Mouse (Mus musculus) CH12.LX (cell line): ENCODE data around the gene Map2k6.

Experiments used
- CTCF ChIP-seq, 2 experiments: IDR thresholded peaks in 1 of 2; conservative IDR thresholded peaks in 1 of 2; 2 replicates each; pipeline ENCODE4 v1.5.1; 2011 to 2012; ENCODE audit warnings: low read depth in 2 of 2, low read length in 2 of 2, improper control_type of control experiment in 1 of 2, inconsistent platforms in 1 of 2, mild to moderate bottlenecking in 1 of 2, moderate library complexity in 1 of 2
- MAX ChIP-seq: IDR thresholded peaks from 2 replicates; pipeline ENCODE4 v1.6.1; 2011; ENCODE audit warnings: low read length, improper control_type of control experiment
- MYC ChIP-seq: IDR thresholded peaks from 2 replicates; pipeline ENCODE4 v1.6.1; 2011; ENCODE audit warnings: low read depth, mild to moderate bottlenecking, improper control_type of control experiment, low read length
- PAX5 ChIP-seq: IDR thresholded peaks from 2 replicates; pipeline ENCODE4 v1.6.1; 2012; ENCODE audit warnings: low read length, inconsistent platforms, mixed read lengths
- RAD21 ChIP-seq: IDR thresholded peaks from 2 replicates; pipeline ENCODE4 v1.6.1; 2011; ENCODE audit warnings: low read depth, mild to moderate bottlenecking, low read length, improper control_type of control experiment, moderate library complexity
- RCOR1 ChIP-seq: conservative IDR thresholded peaks from 2 replicates; pipeline ENCODE4 v1.6.1; 2012; ENCODE audit warnings: low read depth, mild to moderate bottlenecking, inconsistent platforms, low read length, improper control_type of control experiment
- ZMIZ1 ChIP-seq: IDR thresholded peaks from 2 replicates; pipeline ENCODE4 v1.6.1; 2012; ENCODE audit warnings: low read depth, mild to moderate bottlenecking, inconsistent platforms, low read length, improper control_type of control experiment

DNA sequence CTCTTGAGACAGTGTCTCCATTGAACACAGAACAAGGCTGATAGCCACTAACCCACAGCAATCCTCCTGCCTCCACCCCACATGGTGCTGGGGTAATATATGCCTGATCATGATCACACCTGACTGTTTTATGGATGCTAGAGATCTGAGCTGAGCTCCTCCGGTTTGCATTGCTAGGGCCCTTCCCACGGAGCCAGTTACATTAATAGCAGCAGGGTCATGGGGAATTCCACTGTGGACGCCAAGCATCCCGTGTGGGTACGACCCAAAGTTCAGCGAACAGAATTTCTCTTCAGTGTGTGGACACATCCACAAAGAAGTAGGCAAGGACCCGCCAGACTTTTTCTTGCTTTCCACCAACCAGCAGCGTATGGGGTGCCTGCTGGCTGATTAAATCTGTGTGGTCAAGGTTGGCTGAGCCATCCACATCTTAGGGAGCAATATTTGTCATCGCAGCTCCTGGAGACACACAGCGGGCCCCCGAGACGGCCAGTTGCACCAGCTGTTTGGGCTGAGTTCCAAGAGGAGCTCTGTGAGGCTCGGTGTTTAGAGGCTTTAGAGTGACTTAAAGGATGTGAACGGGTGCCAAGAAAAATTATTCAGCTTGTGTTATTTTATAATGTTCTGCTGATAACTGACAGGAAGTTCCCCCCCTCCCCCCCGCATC, 51.3 kb downstream of the Map2k6 start:
- TF ChIP-seq MYC (no peak), PAX5 (no peak), RAD21 (no peak), RCOR1 (no peak), CTCF (conservative IDR thresholded peaks at IDR 0.05 in 1 of 2, IDR thresholded peaks at IDR 0.05 in 1 of 2; ENCODE audit: low read depth in 2 of 2, low read length in 2 of 2) (no peak), MAX (no peak), ZMIZ1 (no peak)
